Comparison of ENCODE assay signal across 8 mouse cellular contexts in genomic region chr9:61373942-61374900, GRCm38 (mm10). TPM values are rescaled to one million over a fixed set of nuclear protein-coding genes. Genes with fewer than 3 reads are reported as not detected.
DNase-seq lines count a peak whose midpoint lies in the region; ATAC-seq lines count a peak whose summit lies in the region.

No protein-coding gene starts in this region.

- H3K27me3 ChIP-seq in midbrain, embryonic 15.5 days (replicated peaks) = no peaks in the 10 kb centered on the region

- DNase-seq in CD4-positive, CD25-positive, alpha-beta regulatory T cell, adult 2 months (ENCODE audit: low read depth, low spot score) = peak; percentile 61
- peak; percentile 64 for DNase-seq in 3134 (ENCODE audit: extremely low read depth, insufficient read length, low spot score)
- DNase-seq in cerebellum, adult 18-20 months = peak; percentile 39 to 55
- DNase-seq in gastrocnemius, postnatal 25 days = peak; percentile 34
- peak; percentile 65 for DNase-seq in kidney, postnatal 10 days
- DNase-seq in thymus, postnatal 14 days = peak; percentile 66

- no peaks in the 10 kb centered on the region for H3K9me3 ChIP-seq in midbrain, embryonic 15.5 days

- H3K4me2 ChIP-seq in midbrain, embryonic 15.5 days = peak overlapping the region; percentile 79

- no peak for ATAC-seq in CD4-positive, CD25-positive, alpha-beta regulatory T cell, adult 4 months
- ATAC-seq in midbrain, embryonic 15.5 days (replicated peaks) = no peak

- peak overlapping the region; percentile 92 for H3K27ac ChIP-seq in midbrain, embryonic 15.5 days

- H3K36me3 ChIP-seq in midbrain, embryonic 15.5 days (replicated peaks) = no peaks in the 10 kb centered on the region

- peak overlapping the region; percentile 92 for H3K9ac ChIP-seq in midbrain, embryonic 15.5 days

- WGBS in midbrain, embryonic 15.5 days = under 1% methylated on average over 51 of the region's 51 CpGs

- peak overlapping the region; percentile 84 for H3K4me3 ChIP-seq in midbrain, embryonic 15.5 days

- peaks cover 69% of the 10 kb centered on the region for H3K4me1 ChIP-seq in midbrain, embryonic 15.5 days

RNA-seq across cellular contexts. Expression of gene Tle3, which starts 2.1 kb away (rescaled TPM):
- 10 to 100 TPM; 19.6 to 23.7 TPM for polyA plus RNA-seq in CD4-positive, CD25-positive, alpha-beta regulatory T cell, adult 4 months (2017; shearing (Covaris generic))
- 1 to 10 TPM; 7.9 to 10.0 TPM for total RNA-seq in gastrocnemius, postnatal 25 days (2021)
- polyA plus RNA-seq in midbrain, embryonic 15.5 days (2015; fragmentation: Nextera tagmentation; extraction: Ambion mirVana) = 34.9 and 39.1 TPM in 2 replicates
